Mouse (Mus musculus) gastrocnemius, adult 18-20 months (tissue): ENCODE measurements at regions not wholly inside any gene's neighbourhood (a gene's known extent, or its start where the extent isn't known, plus 50 kb on each side); places are given as distances from the start of the nearest gene placed in this dataset.

ENCODE experiments used
- DNase-seq: peaks from one replicate; pipeline ENCODE4 v3.0.0; 2021; ENCODE audit warnings: low spot score

- no peak for DNase-seq
Observed at GRCm38 (mm10) chr16:22750725-22751287, 60.6 kb downstream of the Crygs start.

GRCm38 (mm10) chr16:22744121-22744855, 67.1 kb downstream of the Crygs start:
- DNase-seq, result no peak

GRCm38 (mm10) chr16:22743461-22743860, 67.9 kb downstream of the Crygs start:
- no peak for DNase-seq

GRCm38 (mm10) chr16:22741496-22741895, 69.9 kb downstream of the Crygs start:
- no peak for DNase-seq

GRCm38 (mm10) chr16:22734529-22735022, 76.8 kb downstream of the Crygs start:
- DNase-seq, result no peak

- DNase-seq, result no peak
Observed at GRCm38 (mm10) chr16:22733772-22734528, 76.9 kb upstream of the Dgkg start.

- no peak for DNase-seq
Observed at GRCm38 (mm10) chr16:22729096-22729495, 72.1 kb upstream of the Dgkg start.

GRCm38 (mm10) chr16:22725261-22725660, 68.2 kb upstream of the Dgkg start:
- peak; percentile 72 for DNase-seq

GRCm38 (mm10) chr16:22723333-22723732, 66.3 kb upstream of the Dgkg start:
- no peak for DNase-seq

- DNase-seq, result no peak
Observed at GRCm38 (mm10) chr16:22719791-22720190, 62.8 kb upstream of the Dgkg start.

GRCm38 (mm10) chr16:22719304-22719703, 62.3 kb upstream of the Dgkg start:
- DNase-seq, result no peak

- no peak for DNase-seq
Observed at GRCm38 (mm10) chr16:22717462-22717861, 60.4 kb upstream of the Dgkg start.

GRCm38 (mm10) chr16:22716306-22716830, 59.3 kb upstream of the Dgkg start:
- DNase-seq, result no peak

GRCm38 (mm10) chr16:22714315-22714714, 57.3 kb upstream of the Dgkg start:
- no peak for DNase-seq

GRCm38 (mm10) chr16:22708768-22709167, 51.7 kb upstream of the Dgkg start:
- DNase-seq, result no peak
